Mouse (Mus musculus) E14TG2a.4 (cell line): ENCODE measurements around the gene Tcf7l1.

ENCODE experiments used
- CTCF ChIP-seq: conservative IDR thresholded peaks from 2 replicates; pipeline ENCODE4 v1.5.1; 2014; ENCODE audit warnings: low read length
- NANOG ChIP-seq: IDR thresholded peaks from 2 replicates; pipeline ENCODE4 v1.6.1; 2014; ENCODE audit warnings: borderline replicate concordance, low read length, mixed read lengths
- POU5F1 ChIP-seq: IDR thresholded peaks from 2 replicates; pipeline ENCODE4 v1.6.1; 2014; ENCODE audit warnings: low read length, borderline replicate concordance

DNA sequence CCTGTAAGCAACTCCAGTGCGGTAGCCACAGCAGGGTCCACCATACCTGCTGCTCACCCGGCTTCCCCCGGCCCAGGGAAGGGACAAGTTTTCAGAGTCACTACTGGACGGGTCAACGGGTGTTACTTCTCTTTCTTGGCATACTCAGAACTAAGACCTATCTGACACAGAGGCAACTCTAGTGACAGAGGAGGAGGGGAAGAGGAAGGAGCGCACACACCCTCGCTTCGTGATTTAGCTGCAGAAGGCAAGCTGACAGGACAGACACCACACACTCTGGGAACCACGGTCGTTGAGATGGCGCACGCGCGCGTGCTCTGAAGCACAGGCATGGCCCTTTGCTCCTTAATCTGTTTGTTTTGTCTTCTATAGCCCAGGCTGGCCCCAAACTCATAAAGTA, 36.2 kb downstream of the Tcf7l1 start:
- TF ChIP-seq CTCF (no peak), NANOG (no peak), POU5F1 (no peak)
